8 mouse cellular contexts compared by ENCODE assay signal in genomic region chr6:49228126-49228679, GRCm38 (mm10). TPM values are rescaled to one million over a fixed set of nuclear protein-coding genes. Genes with fewer than 3 reads are reported as not detected.
DNase-seq lines count a peak whose midpoint lies in the region; ATAC-seq and TF ChIP-seq lines count a peak whose summit lies in the region.

No protein-coding gene starts in this region.

- 0 out of 2 replicates have a peak, but pooled peaks have one; percentile 47 for ATAC-seq in neural tube, embryonic 13.5 days (ENCODE audit: low read depth)
- peak; percentile 66 for ATAC-seq in granulocyte monocyte progenitor cell, adult 5-6 weeks (replicated peaks; ENCODE audit: poor library complexity, severe bottlenecking)
- ATAC-seq in liver, embryonic 11.5 days (replicated peaks; ENCODE audit: low FRiP score) = no peak; the same call in 1 of the 2 replicates

- TF ChIP-seq CTCF in thymus, adult 2 months (IDR thresholded peaks at IDR 0.05; ENCODE audit: borderline replicate concordance, control insufficient read depth, extremely low read depth, insufficient read depth, low read length, poor library complexity) = no peak

- no peak for TF ChIP-seq POLR2A in thymus, adult 2 months (IDR thresholded peaks at IDR 0.05; ENCODE audit: control insufficient read depth, extremely low read depth, insufficient read depth, low read length, poor library complexity)

- H3K4me2 ChIP-seq in neural tube, embryonic 13.5 days = no peak overlapping the region
- H3K4me2 ChIP-seq in liver, embryonic 11.5 days = peak overlapping the region; percentile 28; the same call in 1 of the 2 replicates

- peak; percentile 14 to 50 for DNase-seq in cerebellum, postnatal 25 days
- DNase-seq in cerebellum, adult 11 months = no peak
- DNase-seq in neural tube, embryonic 10.5 days (ENCODE audit: extremely low spot score, low spot score) = no peak
- DNase-seq in liver, embryonic 11.5 days (ENCODE audit: low spot score) = no peak
- DNase-seq in thymus, adult 2 months = peak; percentile 26
- no peak for DNase-seq in ovary, postnatal 36 days (ENCODE audit: low spot score)

- H3K27ac ChIP-seq in neural tube, embryonic 13.5 days (replicated peaks) = no peak overlapping the region
- H3K27ac ChIP-seq in liver, embryonic 11.5 days (ENCODE audit: low read depth, low read length) = no peak overlapping the region
- H3K27ac ChIP-seq in thymus, adult 2 months (ENCODE audit: control insufficient read depth, insufficient read depth, low read length) = no peak overlapping the region

- 12% methylated on average over 7 of the region's 7 CpGs for WGBS in neural tube, embryonic 13.5 days
- WGBS in liver, embryonic 11.5 days = 17% methylated on average over 7 of the region's 7 CpGs
- 19% methylated on average over 7 of the region's 7 CpGs for WGBS in thymus, adult 2 months

- H3K4me1 ChIP-seq in neural tube, embryonic 13.5 days (replicated peaks) = peaks cover 3% of the 10 kb centered on the region; the same call in 1 of the 2 replicates
- no peaks in the 10 kb centered on the region; the same call in 1 of the 2 replicates for H3K4me1 ChIP-seq in liver, embryonic 11.5 days (replicated peaks; ENCODE audit: control insufficient read depth, insufficient read depth, low read length)
- 0 out of 2 replicates have a peak, but pooled peaks cover 2% of the 10 kb centered on the region for H3K4me1 ChIP-seq in thymus, adult 2 months (replicated peaks; ENCODE audit: control insufficient read depth, insufficient read depth, low read length)

- no peaks in the 10 kb centered on the region for H3K27me3 ChIP-seq in neural tube, embryonic 13.5 days
- no peaks in the 10 kb centered on the region for H3K27me3 ChIP-seq in liver, embryonic 11.5 days (replicated peaks; ENCODE audit: control insufficient read depth, insufficient read depth, low read length)
- no peaks in the 10 kb centered on the region; the same call in 1 of the 2 replicates for H3K27me3 ChIP-seq in thymus, adult 2 months (ENCODE audit: control insufficient read depth, insufficient read depth, low read length)

- no peaks in the 10 kb centered on the region for H3K9me3 ChIP-seq in neural tube, embryonic 13.5 days
- H3K9me3 ChIP-seq in liver, embryonic 11.5 days (ENCODE audit: control insufficient read depth, low read length) = no peaks in the 10 kb centered on the region

- no peak overlapping the region for H3K9ac ChIP-seq in neural tube, embryonic 13.5 days
- no peak overlapping the region for H3K9ac ChIP-seq in liver, embryonic 11.5 days (ENCODE audit: low read depth, low read length)

- no peak overlapping the region for H3K4me3 ChIP-seq in neural tube, embryonic 13.5 days
- H3K4me3 ChIP-seq in liver, embryonic 11.5 days (ENCODE audit: low read depth, low read length) = no peak overlapping the region
- no peak overlapping the region for H3K4me3 ChIP-seq in thymus, adult 2 months (ENCODE audit: control insufficient read depth, insufficient read depth, low read length)

- no peaks in the 10 kb centered on the region for H3K36me3 ChIP-seq in neural tube, embryonic 13.5 days
- H3K36me3 ChIP-seq in liver, embryonic 11.5 days (ENCODE audit: control insufficient read depth, insufficient read depth, low read length) = no peaks in the 10 kb centered on the region
- H3K36me3 ChIP-seq in thymus, adult 2 months (ENCODE audit: control insufficient read depth, insufficient read depth, low read length) = no peaks in the 10 kb centered on the region

RNA-seq across cellular contexts. Expression of gene Igf2bp3, which starts 13.4 kb away (rescaled TPM):
- polyA plus RNA-seq in neural tube, embryonic 13.5 days (2015; fragmentation: Nextera tagmentation; extraction: Ambion mirVana) = 40.9 and 47.2 TPM in 2 replicates
- 0.26 TPM in 1 of 2 replicates, not detected in the other for total RNA-seq in granulocyte monocyte progenitor cell, adult 5-6 weeks (2014; fragmentation: Nextera tagmentation)
- total RNA-seq in granulocyte monocyte progenitor cell, adult 5-6 weeks (2017) = under 0.01 and 0.09 TPM in 2 replicates
- 57.8 and 61.5 TPM in 2 replicates for polyA plus RNA-seq in liver, embryonic 11.5 days (2014; fragmentation: Nextera tagmentation; extraction: Ambion mirVana)
- 1.3 and 1.9 TPM in 2 replicates for polyA plus RNA-seq in thymus, adult 2 months (2012; rRNA removed)

RNA-seq across cellular contexts. Expression of gene Tra2a, which starts 35.6 kb away (rescaled TPM):
- polyA plus RNA-seq in neural tube, embryonic 13.5 days (2015; fragmentation: Nextera tagmentation; extraction: Ambion mirVana) = 140 and 154 TPM in 2 replicates
- 171 and 173 TPM in 2 replicates for total RNA-seq in granulocyte monocyte progenitor cell, adult 5-6 weeks (2014; fragmentation: Nextera tagmentation)
- 179 and 205 TPM in 2 replicates for total RNA-seq in granulocyte monocyte progenitor cell, adult 5-6 weeks (2017)
- polyA plus RNA-seq in liver, embryonic 11.5 days (2014; fragmentation: Nextera tagmentation; extraction: Ambion mirVana) = 31.2 and 37.1 TPM in 2 replicates
- 60.9 and 69.0 TPM in 2 replicates for polyA plus RNA-seq in thymus, adult 2 months (2012; rRNA removed)

Comparison
In these comparisons a context has a peak if more than half of its experiments do, and no peak if none do; other contexts are left out.
1. DNase-seq: peak in cerebellum, postnatal 25 days (2 of 2) and thymus, adult 2 months (single experiment); none in cerebellum, adult 11 months (single experiment), neural tube, embryonic 10.5 days (single experiment), liver, embryonic 11.5 days (single experiment) and ovary, postnatal 36 days (single experiment).
2. RNA of gene Igf2bp3, which starts 13.4 kb away (polyA plus RNA-seq): 57.8 to 61.5 TPM in liver, embryonic 11.5 days and 40.9 to 47.2 TPM in neural tube, embryonic 13.5 days; 1.3 to 1.9 TPM in thymus, adult 2 months; every median in the first group is over 10 times any median in the second.